Mouse (Mus musculus): Measurements from ENCODE around the gene Jkamp.

- no peak for TF ChIP-seq CTCF (conservative IDR thresholded peaks at IDR 0.05; ENCODE audit: low read length)
- no peak for TF ChIP-seq POU5F1 (IDR thresholded peaks at IDR 0.05; ENCODE audit: borderline replicate concordance, low read length)
These were observed 32.8 kb upstream of the Jkamp start for GRCm38 (mm10) chr12:72052571-72052970.

All from E14TG2a.4 (cell line).